Mouse (Mus musculus): ENCODE measurements around the gene Pou2f3.

DNA sequence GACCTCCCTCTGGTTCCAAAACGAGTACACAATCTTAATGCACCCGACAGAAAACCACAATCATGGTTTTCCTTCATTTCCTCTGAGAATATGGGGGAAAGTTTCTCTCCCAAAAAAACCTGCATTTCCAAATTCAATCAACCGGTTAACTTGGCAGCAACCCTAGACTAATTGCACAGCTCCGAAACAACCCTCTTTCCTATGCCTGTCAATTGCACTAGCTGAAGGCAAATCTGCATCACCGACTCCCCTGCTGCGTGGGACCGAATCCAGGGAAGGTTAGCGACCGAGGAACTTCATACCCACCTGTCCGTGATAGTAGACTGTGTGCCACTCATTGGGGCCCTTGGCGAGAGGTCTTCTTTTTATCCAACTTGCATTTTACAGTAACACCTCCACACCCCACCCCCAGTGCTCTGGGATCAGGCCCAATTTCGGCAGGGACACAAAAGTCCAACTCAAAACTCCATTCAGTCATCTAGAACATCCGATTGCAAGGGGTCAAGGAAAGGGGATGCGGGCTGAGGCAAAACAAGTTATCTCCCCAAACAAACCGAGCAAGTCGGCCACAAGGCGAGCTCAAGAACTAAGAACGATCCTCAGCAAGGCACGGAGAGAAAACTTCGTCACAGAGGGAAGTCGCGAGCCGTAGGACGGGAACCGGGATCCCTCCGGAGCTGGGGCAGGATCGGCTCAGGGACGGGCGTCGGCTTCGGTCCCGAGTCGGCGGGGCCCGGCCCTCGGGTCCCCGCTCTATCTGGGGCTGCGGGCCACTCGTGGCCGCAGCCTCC is 105.1 kb downstream of the Pou2f3 start:
- no peak for TF ChIP-seq CTCF (IDR thresholded peaks at IDR 0.05; ENCODE audit: borderline replicate concordance, insufficient read depth, low read depth, low read length)
- TF ChIP-seq POLR2A (IDR thresholded peaks at IDR 0.05; ENCODE audit: borderline replicate concordance, insufficient read depth, low read length): no peak

Data from cerebellum, adult 2 months (tissue).